Mouse (Mus musculus) MEL (cell line): ENCODE measurements around the gene Sema3f.

Source experiments
- CTCF ChIP-seq, 3 experiments: IDR thresholded peaks in 2 of 3; conservative IDR thresholded peaks in 1 of 3; 2 replicates each; pipeline ENCODE4 v1.5.1; 2011 to 2012; ENCODE audit warnings: low read length in 3 of 3, low read depth in 2 of 3, mild to moderate bottlenecking in 2 of 3, improper control_type of control experiment in 1 of 3, inconsistent platforms in 1 of 3, mixed read lengths in 1 of 3, moderate library complexity in 1 of 3; ENCODE audit not compliant: control insufficient read depth in 1 of 3, insufficient read depth in 1 of 3, poor library complexity in 1 of 3, severe bottlenecking in 1 of 3
- ETS1 ChIP-seq: IDR thresholded peaks from 2 replicates; pipeline ENCODE4 v1.6.1; 2012; ENCODE audit warnings: low read depth, mild to moderate bottlenecking, inconsistent platforms, low read length, improper control_type of control experiment, moderate library complexity
- JUND ChIP-seq: IDR thresholded peaks from 2 replicates; pipeline ENCODE4 v1.6.1; 2011; ENCODE audit warnings: low read depth, mild to moderate bottlenecking, improper control_type of control experiment, low read length
- KAT2A ChIP-seq: conservative IDR thresholded peaks from 2 replicates; pipeline ENCODE4 v1.6.1; 2012; ENCODE audit warnings: low read depth, low read length, improper control_type of control experiment, inconsistent platforms
- MAZ ChIP-seq: IDR thresholded peaks from 2 replicates; pipeline ENCODE4 v1.6.1; 2012; ENCODE audit warnings: low read depth, mild to moderate bottlenecking, inconsistent platforms, low read length, improper control_type of control experiment
- POLR2A ChIP-seq, 2 experiments: IDR thresholded peaks; 2 replicates each; pipeline ENCODE4 v1.6.1; 2011 to 2012; ENCODE audit warnings: low read length in 2 of 2, mild to moderate bottlenecking in 2 of 2, control low read depth in 1 of 2, improper control_type of control experiment in 1 of 2, low read depth in 1 of 2, moderate library complexity in 1 of 2; ENCODE audit not compliant: control insufficient read depth in 1 of 2, insufficient read depth in 1 of 2, poor library complexity in 1 of 2
- TAL1 ChIP-seq: IDR thresholded peaks from 2 replicates; pipeline ENCODE4 v1.6.1; 2012; ENCODE audit warnings: mild to moderate bottlenecking, inconsistent platforms, low read length, moderate library complexity, mixed read lengths

GRCm38 (mm10) chr9:107715632-107716031 lies 5.4 kb upstream of the Sema3f start:
- TF ChIP-seq MAZ (no peak), CTCF (IDR thresholded peaks at IDR 0.05 in 2 of 3, conservative IDR thresholded peaks at IDR 0.05 in 1 of 3; ENCODE audit: control insufficient read depth in 1 of 3, insufficient read depth in 1 of 3, low read depth in 2 of 3, low read length in 3 of 3, poor library complexity in 1 of 3, severe bottlenecking in 1 of 3) (no peak), JUND (no peak), POLR2A (IDR thresholded peaks at IDR 0.05; ENCODE audit: control insufficient read depth in 1 of 2, insufficient read depth in 1 of 2, low read depth in 1 of 2, low read length in 2 of 2, poor library complexity in 1 of 2) (no peak), ETS1 (no peak), TAL1 (no peak), KAT2A (no peak)
